Mouse (Mus musculus) CH12.LX (cell line): ENCODE measurements around the gene Stra8. TPM values are rescaled to one million over a fixed set of nuclear protein-coding genes. Genes with fewer than 3 reads are reported as not detected.

ENCODE experiments used
- DNase-seq: peaks from one replicate; pipeline ENCODE4 v3.0.0-alpha.2; 2013; ENCODE audit errors: extremely low read depth
- H3K27ac ChIP-seq: 2 replicates; pipeline ENCODE4 v1.5.1; 2012; ENCODE audit warnings: low read depth, mild to moderate bottlenecking, control low read depth, moderate library complexity; ENCODE audit not compliant: insufficient read depth
- H3K27me3 ChIP-seq: replicated peaks from 2 replicates; pipeline ENCODE3; 2012; ENCODE audit warnings: inconsistent platforms
- H3K36me3 ChIP-seq, 2 experiments: replicated peaks in 1 of 2; 2 replicates each; pipeline versions ENCODE3 to v1.6.1; 2012; ENCODE audit warnings: inconsistent platforms in 1 of 2, low read length in 1 of 2, mild to moderate bottlenecking in 1 of 2, mixed read lengths in 1 of 2, moderate library complexity in 1 of 2; ENCODE audit not compliant: control insufficient read depth in 1 of 2, insufficient read depth in 1 of 2
- H3K4me1 ChIP-seq, 2 experiments: 2 replicates each; pipeline ENCODE4 v1.6.1; 2012; ENCODE audit warnings: inconsistent platforms in 1 of 2, moderate library complexity in 1 of 2; ENCODE audit not compliant: insufficient read depth in 2 of 2, control insufficient read depth in 1 of 2
- H3K4me2 ChIP-seq: 2 replicates; pipeline ENCODE4 v1.6.1; 2012; ENCODE audit warnings: low read depth, mild to moderate bottlenecking, control low read depth; ENCODE audit not compliant: poor library complexity, insufficient read depth, severe bottlenecking
- H3K4me3 ChIP-seq, 3 experiments: fragments of 150-350 bp in 1 of 3; sonication (generic) in 1 of 3; replicated peaks in 1 of 3; 2 replicates each; pipeline versions ENCODE3 to v1.5.1; 2011 to 2012; ENCODE audit warnings: low read depth in 2 of 3, low read length in 2 of 3, mild to moderate bottlenecking in 2 of 3, moderate library complexity in 2 of 3, control low read depth in 1 of 3, improper control_type of control experiment in 1 of 3, inconsistent platforms in 1 of 3, mixed read lengths in 1 of 3; ENCODE audit not compliant: poor library complexity in 1 of 3
- H3K79me2 ChIP-seq: replicated peaks from 2 replicates; pipeline ENCODE4 v1.6.1; 2012; ENCODE audit warnings: mild to moderate bottlenecking, moderate library complexity; ENCODE audit not compliant: control insufficient read depth, poor library complexity, insufficient read depth, severe bottlenecking; ENCODE audit errors: extremely low read depth
- H3K9ac ChIP-seq: 2 replicates; pipeline ENCODE4 v1.6.1; 2012; ENCODE audit warnings: low read depth, mild to moderate bottlenecking, control low read depth, moderate library complexity; ENCODE audit not compliant: insufficient read depth
- H3K9me3 ChIP-seq: replicated peaks from 2 replicates; pipeline ENCODE3; 2012; ENCODE audit warnings: low read length, inconsistent platforms, mixed read lengths
- BHLHE40 ChIP-seq: IDR thresholded peaks from 2 replicates; pipeline ENCODE4 v1.6.1; 2011; ENCODE audit warnings: mild to moderate bottlenecking, low read depth, low read length, improper control_type of control experiment
- CHD2 ChIP-seq: IDR thresholded peaks from 2 replicates; pipeline ENCODE4 v1.6.1; 2011; ENCODE audit warnings: low read length, improper control_type of control experiment
- E2F4 ChIP-seq: IDR thresholded peaks from 2 replicates; pipeline ENCODE4 v1.6.1; 2011; ENCODE audit warnings: low read depth, low read length, improper control_type of control experiment; ENCODE audit not compliant: insufficient replicate concordance
- KAT2A ChIP-seq: IDR thresholded peaks from 2 replicates; pipeline ENCODE4 v1.6.1; 2012; ENCODE audit warnings: low read length, improper control_type of control experiment, inconsistent platforms; ENCODE audit not compliant: insufficient replicate concordance
- MAFK ChIP-seq: IDR thresholded peaks from 2 replicates; pipeline ENCODE4 v1.6.1; 2011; ENCODE audit warnings: low read length, improper control_type of control experiment; ENCODE audit not compliant: insufficient replicate concordance
- MAX ChIP-seq: IDR thresholded peaks from 2 replicates; pipeline ENCODE4 v1.6.1; 2011; ENCODE audit warnings: low read length, improper control_type of control experiment
- MEF2A ChIP-seq: IDR thresholded peaks from 2 replicates; pipeline ENCODE4 v1.6.1; 2014; ENCODE audit warnings: low read depth, mild to moderate bottlenecking, inconsistent platforms, low read length, improper control_type of control experiment, borderline replicate concordance
- POLR2AphosphoS2 ChIP-seq: IDR thresholded peaks from 2 replicates; pipeline ENCODE4 v1.6.1; 2011; ENCODE audit warnings: low read depth, low read length, improper control_type of control experiment
- RAD21 ChIP-seq: IDR thresholded peaks from 2 replicates; pipeline ENCODE4 v1.6.1; 2011; ENCODE audit warnings: low read depth, mild to moderate bottlenecking, low read length, improper control_type of control experiment, moderate library complexity
- RCOR1 ChIP-seq: conservative IDR thresholded peaks from 2 replicates; pipeline ENCODE4 v1.6.1; 2012; ENCODE audit warnings: low read depth, mild to moderate bottlenecking, inconsistent platforms, low read length, improper control_type of control experiment
- SMC3 ChIP-seq: IDR thresholded peaks from 2 replicates; pipeline ENCODE4 v1.6.1; 2011; ENCODE audit warnings: low read depth, low read length, improper control_type of control experiment
- TCF12 ChIP-seq: IDR thresholded peaks from 2 replicates; pipeline ENCODE4 v1.6.1; 2014; ENCODE audit warnings: low read depth, mild to moderate bottlenecking, inconsistent platforms, low read length, improper control_type of control experiment
- USF2 ChIP-seq: conservative IDR thresholded peaks from 2 replicates; pipeline ENCODE4 v1.6.1; 2011; ENCODE audit warnings: low read depth, low read length, improper control_type of control experiment
- dilution Hi-C: fragments of 300-500 bp; cut with MboI; formaldehyde crosslinking; loops from 2 replicates; pipeline ENCODE4 v1.14.3; 2020; ENCODE audit warnings: low sequenced_read_pairs; ENCODE audit not compliant: extremely low pct_unique_long_range_greater_than_20kb, extremely low pct_ligation_motif_present
- in situ Hi-C: fragments of 300-500 bp; cut with MboI; formaldehyde crosslinking; loops from 3 replicates; pipeline ENCODE4 v1.14.3; 2019; ENCODE audit warnings: low sequenced_read_pairs, low pct_ligation_motif_present, low pct_unique_long_range_greater_than_20kb, mixed read lengths
- polyA plus RNA-seq: library from polyadenylated mRNA; unstranded; fragments of >175 nt; gene quantifications from 2 replicates; pipeline ENCODE4 v1.2.1, GENCODE M21; 2012; ENCODE audit warnings: low read depth; ENCODE audit not compliant: insufficient read length
- total RNA-seq, 2 experiments: library from RNA; depleted of rRNA; stranded (reverse); fragments of 300-350 nt in 1 of 2; fragments of >200 nt in 1 of 2; gene quantifications; 2 replicates each; pipeline ENCODE4 v1.2.3; 2012 to 2014

The Stra8 gene
- total and polyA plus RNA-seq, 3 experiments: 0.08 to 0.77 TPM; not detected in 1

GRCm38 (mm10) chr6:34907121-34907614 is 12.8 kb upstream of the Stra8 start:
- peaks cover 5 to 45% of the 10 kb centered on the region in 2 experiments; a peak in 3 of 4 replicates for H3K4me1 ChIP-seq
- TF ChIP-seq MEF2A (no peak), KAT2A (no peak), POLR2AphosphoS2 (no peak), MAFK (no peak), MAX (no peak)
- H3K4me2 ChIP-seq: no peak overlapping the region
- dilution Hi-C loops (no loop called here), in situ Hi-C loops (no loop called here)
- H3K27me3 ChIP-seq: no peaks in the 10 kb centered on the region
- no peak overlapping the region for H3K4me3 ChIP-seq
- no peak overlapping the region for H3K9ac ChIP-seq
- no peak for DNase-seq
- peaks cover 6% of the 10 kb centered on the region for H3K79me2 ChIP-seq
- no peak overlapping the region for H3K27ac ChIP-seq
- H3K9me3 ChIP-seq: no peaks in the 10 kb centered on the region
- peaks cover 31 to 67% of the 10 kb centered on the region in 2 experiments for H3K36me3 ChIP-seq

DNA sequence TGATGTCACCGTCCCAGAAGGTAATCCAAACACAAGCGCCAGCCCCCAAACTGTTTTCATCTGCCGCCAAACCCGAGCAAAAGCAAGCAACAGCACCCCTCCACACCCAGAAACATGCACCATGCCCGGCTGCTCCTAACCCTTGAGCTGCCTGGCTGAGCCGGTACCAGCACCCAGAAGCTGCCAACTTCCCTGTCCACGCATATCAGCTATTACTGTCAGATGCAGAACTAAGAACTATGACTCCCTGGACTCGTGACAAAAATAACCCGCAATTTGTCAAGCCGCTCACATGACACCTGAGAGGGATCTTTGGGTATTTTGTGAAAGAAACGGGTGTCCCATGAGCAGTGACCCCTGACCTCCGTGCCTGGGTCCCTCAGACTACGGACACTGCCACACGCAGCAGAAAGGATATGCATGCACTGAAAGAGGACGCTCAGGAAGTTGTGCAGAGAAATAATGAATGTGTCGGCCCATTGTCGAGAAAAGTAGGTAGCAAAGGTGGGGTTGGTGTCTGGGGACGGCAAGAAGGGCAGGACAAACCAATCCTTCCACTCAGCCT is 12.2 kb upstream of the Stra8 start:
- Histone ChIP-seq H3K79me2 (peaks cover 6% of the 10 kb centered on the region), H3K4me2 (no peak overlapping the region), H3K27ac (no peak overlapping the region), H3K27me3 (no peaks in the 10 kb centered on the region), H3K4me1 (peaks cover 1 to 38% of the 10 kb centered on the region in 2 experiments; a peak in 3 of 4 replicates), H3K36me3 (peaks cover 31 to 63% of the 10 kb centered on the region in 2 experiments), H3K9ac (no peak overlapping the region), H3K9me3 (no peaks in the 10 kb centered on the region), H3K4me3 (no peak overlapping the region)
- no peak for DNase-seq
- dilution Hi-C loops (no loop called here), in situ Hi-C loops (no loop called here)
- TF ChIP-seq RCOR1 (no peak), RAD21 (no peak), SMC3 (no peak), TCF12 (no peak), BHLHE40 (no peak), MAFK (no peak), USF2 (no peak), E2F4 (no peak), CHD2 (no peak)
